Mouse (Mus musculus) kidney, adult 18-20 months (tissue): ENCODE results near the gene Sun2.

ENCODE experiments used
- DNase-seq: peaks from one replicate; pipeline ENCODE4 v3.0.0; 2021

Gene Sun2

DNA sequence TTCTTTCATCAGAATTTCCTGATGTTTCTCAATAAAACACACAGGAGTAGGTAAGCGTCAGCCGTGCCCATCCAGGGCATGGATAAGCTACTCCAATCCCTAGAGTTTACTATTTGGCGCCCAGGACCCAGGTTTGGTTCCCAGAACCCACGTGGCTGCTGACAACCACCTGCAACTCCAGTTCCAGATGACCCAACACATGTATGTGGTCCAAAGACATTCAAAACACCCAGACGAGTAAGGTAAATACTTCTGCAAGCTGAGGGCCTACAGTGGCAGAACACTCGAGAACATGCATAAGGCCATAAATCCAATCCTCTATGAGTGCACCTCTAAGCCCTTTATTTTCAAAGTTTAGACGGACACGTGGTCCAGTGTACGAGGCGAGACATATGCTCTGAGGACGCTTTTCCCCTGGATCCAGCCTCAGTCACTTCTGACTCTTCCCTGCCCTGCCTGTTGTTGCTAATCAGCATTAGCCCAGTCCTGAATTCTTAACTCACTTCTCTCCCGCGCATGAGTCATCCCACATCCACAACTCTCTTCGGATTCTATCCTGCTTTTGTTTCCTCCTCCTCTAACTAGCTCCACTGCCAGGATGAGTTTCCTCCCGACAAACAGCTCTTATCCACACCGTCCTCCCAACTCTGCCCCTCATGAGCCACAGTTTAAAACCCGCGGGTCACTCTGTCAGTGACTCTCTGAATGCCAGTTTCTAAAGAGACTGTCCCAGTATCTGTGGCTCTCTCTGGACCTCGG lies 58.5 kb downstream of the Sun2 start:
- DNase-seq, result no peak

DNA sequence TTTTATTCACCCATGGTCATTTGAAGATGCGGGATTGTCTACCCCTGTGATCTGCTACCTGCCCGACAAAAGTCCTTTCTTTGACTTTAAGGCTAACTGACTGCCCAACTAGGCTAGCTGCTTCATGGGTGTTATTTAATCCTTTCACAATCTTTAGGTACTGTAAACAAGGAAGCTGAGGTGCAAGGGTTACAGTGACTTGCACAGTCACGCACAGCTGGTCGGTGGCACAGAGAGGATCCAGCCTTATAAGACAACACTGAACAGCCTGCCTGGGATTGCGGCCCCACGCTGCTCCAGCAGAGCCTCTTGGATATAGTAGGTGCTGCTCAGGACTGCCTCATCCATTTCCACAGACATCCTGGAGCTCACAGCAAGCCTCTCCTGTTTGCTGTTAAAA lies 59.2 kb downstream of the Sun2 start:
- DNase-seq, result peak; percentile 26

- DNase-seq, result no peak
Measured at GRCm38 (mm10) chr15:79681973-79682372, 60.4 kb downstream of the Sun2 start.

GRCm38 (mm10) chr15:79677936-79678335 lies 64.4 kb downstream of the Sun2 start:
- no peak for DNase-seq
